Mouse (Mus musculus): ENCODE data around the gene Crip1. TPM values are rescaled to one million over a fixed set of nuclear protein-coding genes. Genes with fewer than 3 reads are reported as not detected.
A peak's percentile ranks its signal among the peaks of the same experiment; 100 is the strongest.
"Not testable (repeated sequence)": the region's sequence is repeated elsewhere in the genome, so short reads cannot be mapped to it uniquely, and the experiment has no call there.

Gene Crip1
- polyA plus RNA-seq, 1 experiment from 2014 or later = 148 TPM

GRCm38 (mm10) chr12:113188349-113189055, 42.4 kb downstream of the Crip1 start:
- ATAC-seq (replicated peaks; ENCODE audit: low FRiP score) = no peak
- WGBS = 69% methylated on average over 51 of the region's 51 CpGs

DNA sequence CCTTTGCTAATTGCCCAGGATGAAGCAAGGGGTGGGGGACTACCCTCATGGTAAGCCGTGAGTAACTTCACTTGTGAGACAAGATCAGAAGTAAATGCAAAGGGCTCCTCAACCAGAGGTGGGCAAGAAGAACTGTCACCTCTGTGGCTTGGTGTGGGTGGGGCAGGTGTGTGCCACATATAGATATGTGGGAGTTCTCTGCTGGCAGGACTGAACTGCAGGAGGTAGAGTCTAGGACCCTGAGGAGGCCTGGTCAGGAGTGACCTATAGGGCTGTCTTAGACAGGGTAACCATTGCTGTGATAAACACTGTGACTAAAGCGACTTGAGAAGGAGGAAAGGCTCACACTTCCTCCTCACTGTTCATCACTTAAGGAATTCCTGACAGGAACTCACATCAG, 47.3 kb downstream of the Crip1 start:
- no peak overlapping the region for H3K27ac ChIP-seq (ENCODE audit: low read depth, low read length)
- 31% methylated on average over 2 of the region's 2 CpGs for WGBS
- no peak overlapping the region for H3K9ac ChIP-seq (ENCODE audit: low read depth, low read length)
- no peaks in the 10 kb centered on the region for H3K4me1 ChIP-seq (replicated peaks; ENCODE audit: control insufficient read depth, insufficient read depth, low read length)
- H3K4me3 ChIP-seq (ENCODE audit: low read depth, low read length) = no peak overlapping the region
- no peak for DNase-seq (ENCODE audit: low spot score)
- no peaks in the 10 kb centered on the region for H3K9me3 ChIP-seq (ENCODE audit: control insufficient read depth, low read length)
- peaks cover 8% of the 10 kb centered on the region for H3K27me3 ChIP-seq (replicated peaks; ENCODE audit: control insufficient read depth, insufficient read depth, low read length)
- no peak overlapping the region for H3K4me2 ChIP-seq
- H3K36me3 ChIP-seq (ENCODE audit: control insufficient read depth, insufficient read depth, low read length) = no peaks in the 10 kb centered on the region
- no peak for ATAC-seq (replicated peaks; ENCODE audit: low FRiP score)

More at GRCm38 (mm10) chr12:113188349-113189055, 42.4 kb downstream of the Crip1 start:
- Histone ChIP-seq H3K36me3 (ENCODE audit: control insufficient read depth, insufficient read depth, low read length) (no peaks in the 10 kb centered on the region), H3K4me2 (peak overlapping the region; percentile 75; the same call in 1 of the 2 replicates), H3K9ac (ENCODE audit: low read depth, low read length) (no peak overlapping the region), H3K9me3 (ENCODE audit: control insufficient read depth, low read length) (no peaks in the 10 kb centered on the region), H3K27ac (ENCODE audit: low read depth, low read length) (no peak overlapping the region), H3K4me1 (replicated peaks; ENCODE audit: control insufficient read depth, insufficient read depth, low read length) (no peaks in the 10 kb centered on the region; the same call in none of the 2 replicates), H3K4me3 (ENCODE audit: low read depth, low read length) (no peak overlapping the region), H3K27me3 (replicated peaks; ENCODE audit: control insufficient read depth, insufficient read depth, low read length) (peaks cover 57% of the 10 kb centered on the region)
- DNase-seq (ENCODE audit: low spot score) = no peak

DNA sequence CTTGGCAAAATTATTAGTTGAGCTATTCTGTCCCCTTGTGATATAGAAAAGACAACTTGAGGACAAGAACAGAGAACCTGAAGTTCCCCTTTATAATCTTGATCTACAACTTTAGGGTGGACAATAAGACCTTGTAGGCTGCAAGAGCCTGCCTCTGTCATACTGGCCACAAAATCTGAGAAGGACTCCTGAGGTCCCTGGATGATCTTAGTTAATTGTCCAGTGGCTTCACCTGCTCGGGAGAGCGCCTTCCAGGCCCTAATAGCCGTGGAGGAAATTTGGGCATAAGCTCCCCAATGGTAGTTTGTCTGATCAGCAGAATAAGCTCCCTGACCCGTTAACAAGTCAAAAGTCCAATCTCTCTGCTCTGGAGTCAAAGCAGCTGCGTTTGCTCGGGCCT, 53.0 kb downstream of the Crip1 start:
- H3K4me1 ChIP-seq (replicated peaks; ENCODE audit: control insufficient read depth, insufficient read depth, low read length); H3K27me3 ChIP-seq (replicated peaks; ENCODE audit: control insufficient read depth, insufficient read depth, low read length); ATAC-seq (replicated peaks; ENCODE audit: low FRiP score); H3K36me3 ChIP-seq (ENCODE audit: control insufficient read depth, insufficient read depth, low read length); H3K4me2 ChIP-seq; H3K27ac ChIP-seq (ENCODE audit: low read depth, low read length); DNase-seq (ENCODE audit: low spot score); H3K9me3 ChIP-seq (ENCODE audit: control insufficient read depth, low read length); H3K4me3 ChIP-seq (ENCODE audit: low read depth, low read length); H3K9ac ChIP-seq (ENCODE audit: low read depth, low read length): not testable (repeated sequence)
- 91% methylated on average over 3 of the region's 6 CpGs for WGBS

DNA sequence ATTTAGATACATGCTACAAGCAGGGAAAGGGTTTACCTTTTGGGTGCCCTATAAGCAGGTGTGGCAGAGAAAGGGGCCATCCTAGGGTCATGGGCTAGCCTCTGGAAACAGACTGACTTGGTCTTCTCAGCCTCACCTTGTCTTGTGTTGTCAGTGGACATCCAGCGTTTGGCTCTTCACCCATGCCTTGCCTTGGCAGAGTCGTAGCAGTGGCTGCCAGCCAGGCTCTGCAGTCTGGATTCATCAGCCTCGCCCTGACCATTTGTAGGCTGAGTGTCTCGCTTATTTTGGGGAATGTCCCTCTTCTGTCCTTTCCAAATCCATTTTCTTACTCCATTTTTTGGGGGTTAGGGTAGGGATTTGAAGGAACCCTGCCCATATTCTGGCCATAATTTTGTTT, 55.2 kb downstream of the Crip1 start:
- Histone ChIP-seq H3K27me3 (replicated peaks; ENCODE audit: control insufficient read depth, insufficient read depth, low read length) (no peaks in the 10 kb centered on the region), H3K36me3 (ENCODE audit: control insufficient read depth, insufficient read depth, low read length) (no peaks in the 10 kb centered on the region), H3K9me3 (ENCODE audit: control insufficient read depth, low read length) (no peaks in the 10 kb centered on the region), H3K27ac (ENCODE audit: low read depth, low read length) (no peak overlapping the region), H3K4me3 (ENCODE audit: low read depth, low read length) (no peak overlapping the region), H3K4me2 (no peak overlapping the region), H3K4me1 (replicated peaks; ENCODE audit: control insufficient read depth, insufficient read depth, low read length) (no peaks in the 10 kb centered on the region), H3K9ac (ENCODE audit: low read depth, low read length) (no peak overlapping the region)
- DNase-seq (ENCODE audit: low spot score) (no peak), ATAC-seq (replicated peaks; ENCODE audit: low FRiP score) (no peak)
- 88% methylated on average over 4 of the region's 4 CpGs for WGBS

DNA sequence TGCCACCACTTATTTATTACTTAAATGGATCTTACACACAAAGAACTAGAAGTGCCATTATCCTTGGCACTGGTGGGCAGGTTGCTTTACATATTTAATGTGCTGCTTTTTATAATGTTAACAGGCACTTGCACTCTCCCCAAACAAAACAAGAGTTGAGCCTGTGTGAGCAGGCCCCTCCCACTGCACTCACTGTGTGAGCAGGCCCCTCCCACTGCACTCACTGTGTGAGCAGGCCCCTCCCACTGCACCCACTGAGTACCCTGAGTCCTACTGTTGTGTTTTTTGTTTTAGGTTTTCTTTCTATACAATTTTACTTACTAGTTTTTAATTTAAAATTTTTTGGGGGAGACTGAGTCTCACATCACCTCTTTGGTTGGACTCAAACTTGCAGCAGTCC, 55.9 kb downstream of the Crip1 start:
- Histone ChIP-seq H3K27me3 (replicated peaks; ENCODE audit: control insufficient read depth, insufficient read depth, low read length) (no peaks in the 10 kb centered on the region), H3K4me3 (ENCODE audit: low read depth, low read length) (no peak overlapping the region), H3K4me1 (replicated peaks; ENCODE audit: control insufficient read depth, insufficient read depth, low read length) (no peaks in the 10 kb centered on the region), H3K9me3 (ENCODE audit: control insufficient read depth, low read length) (no peaks in the 10 kb centered on the region), H3K9ac (ENCODE audit: low read depth, low read length) (no peak overlapping the region), H3K36me3 (ENCODE audit: control insufficient read depth, insufficient read depth, low read length) (no peaks in the 10 kb centered on the region), H3K4me2 (no peak overlapping the region), H3K27ac (ENCODE audit: low read depth, low read length) (no peak overlapping the region)
- no peak for ATAC-seq (replicated peaks; ENCODE audit: low FRiP score)
- DNase-seq (ENCODE audit: low spot score) = no peak

Other genes starting within 250 kb of the Crip1 start
- 0.39 and 1.4 TPM in 2 replicates for gene Jag2, start 216.5 kb upstream of the Crip1 start, polyA plus RNA-seq (2014; fragmentation: Nextera tagmentation; extraction: Ambion mirVana)
- gene Nudt14, start 204.2 kb upstream of the Crip1 start, polyA plus RNA-seq (2014; fragmentation: Nextera tagmentation; extraction: Ambion mirVana) = 38.4 and 43.2 TPM in 2 replicates
- gene Btbd6, start 169.8 kb upstream of the Crip1 start, polyA plus RNA-seq (2014; fragmentation: Nextera tagmentation; extraction: Ambion mirVana) = 12.3 and 12.4 TPM in 2 replicates
- 51.8 and 52.9 TPM in 2 replicates for gene Brf1, start 145.6 kb upstream of the Crip1 start, polyA plus RNA-seq (2014; fragmentation: Nextera tagmentation; extraction: Ambion mirVana)
- 11.0 and 11.9 TPM in 2 replicates for gene Pacs2, start 131.8 kb upstream of the Crip1 start, polyA plus RNA-seq (2014; fragmentation: Nextera tagmentation; extraction: Ambion mirVana)
- gene Tex22, start 71.8 kb upstream of the Crip1 start, polyA plus RNA-seq (2014; fragmentation: Nextera tagmentation; extraction: Ambion mirVana) = not detected in 2 replicates
- 17.7 and 19.2 TPM in 2 replicates for gene Mta1, start 48.0 kb upstream of the Crip1 start, polyA plus RNA-seq (2014; fragmentation: Nextera tagmentation; extraction: Ambion mirVana)
- 80.6 and 86.9 TPM in 2 replicates for gene Crip2, start 6.1 kb upstream of the Crip1 start, polyA plus RNA-seq (2014; fragmentation: Nextera tagmentation; extraction: Ambion mirVana)
- gene Tedc1, start 10.1 kb downstream of the Crip1 start, polyA plus RNA-seq (2014; fragmentation: Nextera tagmentation; extraction: Ambion mirVana) = 23.5 and 24.2 TPM in 2 replicates
- 1.1 and 2.0 TPM in 2 replicates for gene Tmem121, start 39.6 kb downstream of the Crip1 start, polyA plus RNA-seq (2014; fragmentation: Nextera tagmentation; extraction: Ambion mirVana)

Data from liver, embryonic 11.5 days (tissue).